Mouse (Mus musculus): Measurements from ENCODE around the gene St5.

Gene St5

GRCm38 (mm10) chr7:109695339-109695726, 8.1 kb downstream of the St5 start:
- no peak for DNase-seq

- DNase-seq: no peak
Measured at GRCm38 (mm10) chr7:109694576-109695338, 8.6 kb downstream of the St5 start.

- DNase-seq: no peak
Measured at GRCm38 (mm10) chr7:109690961-109691360, 12.4 kb downstream of the St5 start.

GRCm38 (mm10) chr7:109690101-109690500, 13.3 kb downstream of the St5 start:
- no peak for DNase-seq

- DNase-seq: no peak
Measured at GRCm38 (mm10) chr7:109686585-109687128, 16.7 kb downstream of the St5 start.

GRCm38 (mm10) chr7:109680879-109681278, 22.5 kb downstream of the St5 start:
- DNase-seq: no peak

GRCm38 (mm10) chr7:109680284-109680683, 23.1 kb downstream of the St5 start:
- no peak for DNase-seq

DNA sequence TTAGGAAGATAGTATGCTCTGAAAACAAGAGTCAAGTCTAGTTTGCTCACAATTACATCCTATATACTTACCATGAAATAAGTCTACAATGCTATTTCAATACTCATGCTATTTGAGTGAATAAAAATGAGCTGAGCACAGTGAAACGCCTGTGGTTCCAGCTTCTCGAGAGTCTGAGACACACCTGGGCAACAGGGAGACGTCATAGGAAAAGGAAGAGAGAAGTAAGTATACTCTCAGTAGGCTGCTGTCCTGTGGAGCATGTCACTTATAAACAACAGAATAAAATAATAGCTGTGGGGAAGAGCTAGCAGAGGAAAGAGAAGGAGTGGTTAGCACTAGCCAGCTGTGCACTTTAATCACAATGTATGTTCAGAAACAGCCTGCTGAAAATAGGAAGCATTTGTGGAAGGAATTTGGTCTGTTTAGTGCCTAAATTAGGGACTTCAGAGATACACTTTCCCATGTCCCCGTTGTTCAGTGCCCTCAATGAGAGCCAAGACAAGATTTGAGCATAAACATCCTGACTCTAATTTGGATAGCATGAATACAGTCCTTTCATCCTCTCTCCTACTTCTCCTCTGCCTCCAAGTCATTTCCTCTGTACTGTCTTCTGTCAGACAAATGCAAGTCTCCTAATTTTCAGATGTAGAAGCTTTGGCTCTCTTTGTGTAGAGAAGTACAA, 28.3 kb downstream of the St5 start:
- no peak for DNase-seq

GRCm38 (mm10) chr7:109671581-109672471, 31.6 kb downstream of the St5 start:
- peak; percentile 74 for DNase-seq

DNA sequence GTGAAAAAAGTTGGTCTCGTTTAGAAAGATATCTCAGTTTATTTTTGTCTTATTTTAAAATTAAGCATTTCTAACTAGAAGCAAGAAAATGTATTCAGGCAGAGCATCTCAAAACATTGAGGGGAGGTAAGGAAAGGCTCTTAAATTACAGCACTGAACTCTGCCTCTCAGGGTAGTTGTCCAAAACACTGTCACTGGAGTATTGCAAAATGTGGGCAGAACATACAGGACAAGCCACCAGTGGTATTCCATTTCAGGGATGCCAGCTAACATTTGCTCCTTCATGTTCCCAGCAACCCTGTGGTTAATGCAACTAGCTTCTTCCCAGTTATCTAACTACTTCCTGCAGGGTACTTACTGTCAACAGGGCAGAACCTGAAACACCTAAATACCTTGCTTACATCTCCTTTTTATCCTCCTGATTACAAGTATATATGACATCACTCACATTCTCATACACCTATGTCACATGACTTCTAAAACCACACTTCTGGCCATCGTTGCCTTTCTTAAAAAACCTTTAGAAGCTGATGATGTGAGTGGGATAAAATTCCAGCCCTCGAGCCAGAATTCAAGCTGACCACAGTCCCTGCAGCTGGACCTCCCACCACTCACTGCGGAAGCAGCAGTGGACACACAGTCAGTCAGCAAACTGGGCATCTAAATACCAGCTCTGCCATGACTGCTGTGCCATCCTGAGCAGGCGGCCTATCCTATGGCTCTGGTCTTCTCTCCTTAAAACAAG, 33.8 kb downstream of the St5 start:
- DNase-seq: no peak

DNA sequence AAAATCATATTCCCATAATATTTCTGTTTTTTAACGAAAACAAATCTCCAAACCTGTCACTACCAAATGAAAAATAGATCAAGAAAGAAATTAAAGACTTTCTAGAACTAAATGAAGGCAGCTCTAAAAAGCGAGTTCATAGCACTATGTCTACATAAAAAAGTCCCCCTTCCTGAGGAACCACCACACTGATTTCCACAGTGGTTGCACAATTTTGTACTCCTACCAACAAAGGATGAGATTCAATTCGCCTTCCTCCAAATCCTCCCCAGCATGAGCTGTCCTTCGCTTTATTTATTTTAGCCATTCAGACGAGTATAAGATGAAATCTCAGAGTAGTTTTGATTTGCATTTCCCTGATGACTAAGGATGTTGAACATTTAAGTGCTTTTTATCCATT, 36.7 kb downstream of the St5 start:
- no peak for DNase-seq

- no peak for DNase-seq
Measured at GRCm38 (mm10) chr7:109662626-109663025, 40.8 kb downstream of the St5 start.

DNA sequence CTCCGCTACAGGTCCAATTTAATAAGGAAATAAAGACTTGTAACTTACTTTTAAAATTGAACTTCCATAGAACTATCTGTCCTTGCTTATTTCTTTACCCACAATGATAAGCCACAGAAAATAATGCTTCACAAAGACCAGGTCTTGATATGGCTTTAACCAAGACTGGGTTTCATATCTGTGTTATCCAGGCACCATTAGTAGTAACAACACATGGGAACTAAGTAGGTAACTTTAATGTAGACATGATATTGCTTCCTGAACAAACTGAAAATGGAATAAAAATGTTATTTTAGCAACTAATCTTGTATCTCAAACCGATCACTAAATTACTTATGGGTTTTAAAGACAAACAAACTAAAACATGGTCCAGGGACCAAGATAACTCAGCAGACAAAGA, 44.1 kb downstream of the St5 start:
- no peak for DNase-seq

- DNase-seq: no peak
Measured at GRCm38 (mm10) chr7:109657884-109658283, 45.5 kb downstream of the St5 start.

DNA sequence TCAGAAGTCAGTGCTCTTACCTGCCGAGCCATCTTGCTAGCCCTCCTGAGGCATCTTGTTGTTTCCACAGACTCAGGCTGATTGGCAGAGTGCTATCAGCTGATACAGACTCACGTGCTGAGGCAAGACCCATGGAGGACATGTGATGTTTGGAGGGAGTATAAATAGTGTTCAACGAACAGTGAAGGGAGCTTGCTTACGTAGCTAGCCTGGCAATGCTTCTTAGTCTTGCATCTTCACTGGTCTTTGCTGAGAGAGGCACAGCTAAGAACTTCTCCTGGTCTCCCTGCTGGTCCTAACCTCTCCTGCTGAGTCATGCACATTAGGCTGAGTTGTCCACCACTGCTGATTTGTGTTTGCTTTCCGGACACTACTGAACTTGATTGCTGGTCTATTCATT, 48.5 kb downstream of the St5 start:
- DNase-seq: no peak

- no peak for DNase-seq
Measured at GRCm38 (mm10) chr7:109648812-109649594, 54.4 kb downstream of the St5 start.

DNA sequence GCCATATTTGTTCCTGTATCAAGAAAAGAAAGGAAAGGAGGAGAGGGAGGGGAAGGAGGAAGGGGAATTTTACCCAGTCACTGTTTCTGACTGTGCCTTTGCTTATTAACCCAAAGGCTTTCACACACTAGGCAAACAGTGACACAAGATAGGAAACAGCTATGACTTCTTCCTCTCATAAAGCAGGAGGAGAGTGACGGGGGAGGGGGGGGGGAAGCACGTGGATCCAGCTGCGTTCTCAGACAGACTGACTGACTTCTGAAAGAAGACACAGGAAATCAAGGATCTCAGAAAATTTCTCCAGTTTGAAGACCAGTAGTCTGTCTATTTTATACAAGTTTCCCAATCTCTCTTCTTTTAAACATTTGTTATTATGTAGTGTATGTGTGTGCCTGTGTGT, 56.8 kb downstream of the St5 start:
- no peak for DNase-seq

DNA sequence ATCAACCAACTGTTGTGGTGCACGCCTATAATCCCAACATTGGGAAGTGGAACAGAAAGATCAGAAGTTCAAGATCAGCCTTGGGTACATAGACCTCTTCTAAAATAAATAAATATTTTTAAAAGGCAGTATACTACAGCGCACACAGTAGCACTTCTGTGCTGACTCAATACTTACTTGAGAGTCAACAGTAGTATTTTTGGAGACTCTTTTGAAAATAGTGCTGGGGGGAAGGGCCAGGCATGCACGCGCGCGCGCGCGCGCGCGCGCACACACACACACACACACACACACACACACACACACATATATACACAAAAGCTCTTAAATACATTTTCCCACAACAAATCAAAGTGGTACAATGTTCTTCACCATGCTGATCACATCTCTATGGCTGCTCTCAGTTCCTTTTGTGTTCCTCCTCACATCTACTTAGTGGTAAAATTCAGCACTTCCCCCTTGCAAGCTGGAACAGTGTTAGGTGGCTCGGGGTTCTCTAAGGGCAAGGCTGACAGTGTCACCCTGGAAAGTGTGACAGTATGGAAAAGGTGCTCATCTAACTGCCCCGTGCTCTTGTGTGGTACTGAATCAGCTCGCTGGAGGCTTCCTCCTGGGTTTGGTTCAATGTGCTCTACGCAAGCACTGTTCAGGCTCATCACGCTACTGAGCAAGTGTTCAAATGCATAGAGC, 60.0 kb downstream of the St5 start:
- no peak for DNase-seq

DNA sequence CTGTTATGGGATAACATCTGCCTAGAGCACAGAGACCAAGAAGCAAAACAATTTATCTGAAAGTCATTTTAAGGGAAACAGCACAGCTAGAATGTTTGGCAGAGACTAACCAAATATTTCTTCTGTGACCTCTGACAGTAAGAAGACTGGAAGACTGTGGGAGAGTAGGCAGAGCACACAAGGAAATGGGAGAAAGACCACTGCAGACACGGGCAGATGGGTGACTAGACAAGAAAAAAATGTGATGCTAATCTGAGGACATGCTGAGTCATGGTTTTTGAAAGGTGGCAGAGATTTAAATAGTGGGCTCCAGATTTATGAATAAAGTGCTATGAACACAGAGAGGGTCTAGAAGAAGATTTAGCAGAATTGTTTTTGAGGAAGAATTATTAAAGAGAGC, 61.4 kb downstream of the St5 start:
- no peak for DNase-seq

GRCm38 (mm10) chr7:109641102-109641501, 62.3 kb downstream of the St5 start:
- DNase-seq: no peak

GRCm38 (mm10) chr7:109637391-109637790, 66.0 kb downstream of the St5 start:
- DNase-seq: no peak

All from retina, postnatal 1 day (tissue).